Mouse (Mus musculus) ovary, postnatal 36 days (tissue): ENCODE data around the gene Med27.
A peak's percentile ranks its signal among the peaks of the same experiment; 100 is the strongest.

Source experiments
- DNase-seq: peaks from one replicate; pipeline ENCODE4 v3.0.0; 2022; ENCODE audit warnings: low spot score, mixed read lengths

The Med27 gene

DNA sequence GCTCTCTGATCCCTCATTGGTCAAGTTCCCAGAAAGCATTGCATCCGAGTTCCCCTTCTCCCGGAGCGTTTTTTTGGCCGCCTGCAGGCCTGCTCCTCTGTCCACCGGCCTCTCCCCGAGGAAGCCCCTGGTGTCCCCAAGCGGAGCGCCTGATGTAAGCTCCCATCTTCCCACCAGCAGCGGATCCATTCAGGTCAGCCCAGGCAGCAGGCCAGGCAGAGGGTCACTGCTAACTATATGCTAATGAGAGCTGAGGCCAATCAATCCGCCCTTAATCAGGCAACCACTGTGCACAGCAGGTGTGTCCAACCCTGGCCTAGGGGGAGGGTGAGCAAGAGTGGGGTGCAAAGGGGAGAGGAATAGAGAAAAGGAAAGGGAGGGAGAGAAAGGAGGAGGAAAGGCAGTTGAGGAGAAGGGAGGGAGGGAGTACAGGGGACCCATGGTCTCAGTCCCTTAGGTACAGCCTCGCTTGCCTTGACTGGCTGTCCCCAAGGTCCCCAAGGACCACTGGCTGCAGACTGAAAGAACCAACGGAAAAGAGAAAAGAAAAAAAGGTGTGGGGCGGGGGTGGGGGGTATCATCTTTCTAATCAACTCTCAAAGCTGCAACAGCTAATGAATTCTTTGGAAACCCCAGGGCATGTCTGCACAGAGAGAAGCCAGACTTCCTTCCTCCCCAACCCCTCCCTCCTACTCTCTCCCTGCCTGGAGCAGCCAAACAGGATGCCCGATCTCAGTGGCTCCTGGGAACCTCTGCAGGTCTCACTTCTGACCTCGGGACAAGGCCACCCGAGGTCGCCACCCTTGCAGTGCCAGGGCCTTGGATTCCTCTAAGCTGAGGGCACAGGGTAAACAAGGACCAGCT is 219.2 kb downstream of the Med27 start:
- DNase-seq, result no peak

DNA sequence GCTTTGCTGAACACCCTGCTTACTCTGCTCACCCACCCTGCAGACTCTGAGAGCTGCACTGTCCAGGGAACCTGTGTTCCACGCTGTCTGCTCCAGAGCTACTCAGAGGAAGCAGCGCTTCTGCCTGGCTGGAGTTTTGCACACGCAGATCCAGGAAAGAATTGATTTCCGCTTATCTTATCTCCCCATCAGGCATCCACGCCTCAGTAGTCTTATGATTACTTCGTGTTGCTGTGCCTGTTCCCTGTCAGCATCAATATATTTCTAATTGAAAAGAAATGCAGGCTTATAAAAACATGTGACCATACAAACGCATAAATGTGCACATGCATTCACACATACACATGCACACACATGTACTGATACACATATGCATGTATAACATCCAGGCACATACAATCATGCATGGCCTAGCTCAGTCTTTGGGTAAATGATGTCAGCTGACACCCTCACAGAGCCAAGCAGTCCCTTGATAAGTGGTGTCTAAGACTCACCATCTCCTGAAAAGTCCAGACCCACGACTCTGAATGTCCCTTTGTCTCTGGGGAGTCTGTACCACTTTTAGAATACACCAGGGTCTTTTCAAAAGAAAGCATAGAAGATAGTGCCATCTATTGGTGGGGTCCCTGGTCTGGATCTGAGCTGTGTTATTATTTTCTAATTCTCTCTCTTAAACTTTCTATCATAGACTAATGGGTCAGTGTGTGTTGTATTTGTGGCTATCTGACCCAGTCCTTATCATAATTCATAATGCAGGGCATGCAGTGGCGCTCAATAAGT is 225.5 kb downstream of the Med27 start:
- DNase-seq, result no peak

DNA sequence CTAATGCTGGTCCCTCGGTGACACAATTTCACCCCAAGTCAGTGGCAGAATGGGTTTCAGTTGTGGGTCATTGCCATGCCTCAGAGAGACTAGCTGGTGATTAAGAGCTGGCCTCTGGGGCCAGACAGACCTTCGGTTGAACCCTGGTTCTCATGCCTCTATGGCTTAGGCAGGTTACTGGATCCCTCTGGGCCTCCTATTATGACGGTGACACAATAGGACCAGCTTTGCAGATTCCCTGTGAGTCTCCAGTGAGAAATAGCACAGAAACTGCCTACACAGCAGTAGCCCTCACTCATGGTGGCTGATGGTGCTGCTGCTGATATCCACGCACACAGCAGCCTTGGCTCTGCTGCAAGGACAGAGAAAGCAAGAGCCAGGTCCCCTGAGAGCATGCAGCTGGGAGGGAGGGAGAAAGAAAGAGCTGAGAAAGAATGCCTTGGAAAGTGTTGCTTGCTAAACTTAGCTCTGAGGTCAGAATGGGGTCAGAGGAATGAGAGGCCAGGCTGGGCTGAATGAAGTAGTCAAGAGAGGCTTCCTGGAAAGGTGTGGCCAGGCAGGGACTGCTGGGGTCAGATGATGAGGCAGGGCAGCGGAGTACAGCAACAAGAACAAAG is 226.3 kb downstream of the Med27 start:
- DNase-seq, result no peak

DNA sequence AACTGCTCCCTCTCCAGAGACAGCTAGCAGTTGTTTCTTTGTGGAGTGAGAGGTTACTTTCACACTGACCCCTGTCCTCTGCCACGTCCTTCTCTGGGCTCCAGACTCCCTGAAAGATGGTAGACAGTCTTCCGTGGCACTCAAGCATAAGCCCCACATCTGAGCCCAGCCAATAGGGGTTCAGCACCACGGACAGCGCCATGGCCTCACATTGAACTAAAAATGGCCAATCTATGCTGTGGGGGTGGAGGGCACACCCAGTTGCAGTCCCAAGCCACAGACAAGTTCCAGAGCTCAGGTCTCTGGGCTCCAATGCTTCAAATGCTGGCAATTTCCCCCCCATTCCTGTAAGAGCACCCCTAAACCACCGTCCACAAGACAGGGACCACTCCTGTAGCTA is 227.0 kb downstream of the Med27 start:
- peak; percentile 63 for DNase-seq

DNA sequence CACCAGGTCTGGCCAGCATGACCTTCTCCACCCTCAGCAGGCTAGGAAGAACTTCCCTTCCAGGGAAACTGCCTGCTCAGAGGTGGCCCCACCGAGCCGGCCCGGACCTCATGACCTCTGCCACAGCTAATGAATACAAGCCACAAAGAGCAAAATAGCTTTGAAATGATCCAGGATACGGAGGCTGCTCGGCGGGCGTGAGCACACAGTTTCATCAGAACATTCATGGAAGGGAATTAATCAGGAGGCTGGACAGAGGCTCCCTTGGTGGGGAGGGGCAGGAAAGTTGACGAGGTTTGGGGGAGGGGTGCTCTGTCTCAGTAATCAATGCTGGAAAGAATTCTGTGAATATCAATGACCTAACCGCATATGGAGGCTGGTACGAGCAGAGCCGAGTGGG is 227.6 kb downstream of the Med27 start:
- DNase-seq, result no peak
